Mouse (Mus musculus) midbrain, embryonic 14.5 days (tissue): Measurements from ENCODE around the gene Pcbp2. TPM values are rescaled to one million over a fixed set of nuclear protein-coding genes. Genes with fewer than 3 reads are reported as not detected.
A peak's percentile ranks its signal among the peaks of the same experiment; 100 is the strongest.

Source experiments
- ATAC-seq: fragments of 200-750 bp; cut with Nextera tagmentation; 2 replicates; pipeline ENCODE4 v1.8.0; 2017; ENCODE audit warnings: moderate number of reproducible peaks, moderate library complexity; ENCODE audit not compliant: low FRiP score, low TSS enrichment
- DNase-seq: peaks from one replicate; pipeline ENCODE4 v3.0.0-alpha.2; 2015
- H3K27ac ChIP-seq: fragments of 300-500 bp; sonication (generic); replicated peaks from 2 replicates; pipeline ENCODE4 v1.5.1; 2014; ENCODE audit warnings: mild to moderate bottlenecking, low read depth, low read length, moderate library complexity
- H3K27me3 ChIP-seq: fragments of 300-500 bp; sonication (generic); 2 replicates; pipeline ENCODE4 v1.6.1; 2014; ENCODE audit warnings: low read length, control low read depth, mixed read lengths; ENCODE audit not compliant: control insufficient read depth, insufficient read depth
- H3K36me3 ChIP-seq: fragments of 300-500 bp; sonication (generic); 2 replicates; pipeline ENCODE4 v1.6.1; 2014; ENCODE audit warnings: low read length, control low read depth; ENCODE audit not compliant: control insufficient read depth, insufficient read depth
- H3K4me1 ChIP-seq: fragments of 300-500 bp; sonication (generic); 2 replicates; pipeline ENCODE4 v1.6.1; 2014; ENCODE audit warnings: mild to moderate bottlenecking, antibody characterized with exemption, low read length, control low read depth; ENCODE audit not compliant: control insufficient read depth, insufficient read depth
- H3K4me2 ChIP-seq: fragments of 300-500 bp; sonication (generic); 2 replicates; pipeline ENCODE4 v1.6.1; 2014; ENCODE audit warnings: mild to moderate bottlenecking, low read length, moderate library complexity
- H3K4me3 ChIP-seq: fragments of 300-500 bp; sonication (generic); replicated peaks from 2 replicates; pipeline ENCODE4 v1.5.1; 2014; ENCODE audit warnings: low read depth, low read length
- H3K9ac ChIP-seq: fragments of 300-500 bp; sonication (generic); replicated peaks from 2 replicates; pipeline ENCODE4 v1.6.1; 2014; ENCODE audit warnings: mild to moderate bottlenecking, low read length, moderate library complexity
- H3K9me3 ChIP-seq: fragments of 300-500 bp; sonication (generic); 2 replicates; pipeline ENCODE4 v1.6.1; 2016; ENCODE audit warnings: low read length, control low read depth, mixed read lengths; ENCODE audit not compliant: control insufficient read depth
- WGBS: fragments of 180-500 bp; shearing (Covaris S2); extraction: QIAGEN DNeasy Blood & Tissue Kit; methylation state at CpG from one replicate; pipeline ENCODE4 v1.1.7; 2014; 5-methylcytosine and 5-hydroxymethylcytosine counted together
- polyA plus RNA-seq: library from polyadenylated mRNA; unstranded; fragments of >200 nt; fragmentation: Nextera tagmentation; extraction: Ambion mirVana; gene quantifications from 2 replicates; pipeline ENCODE4 v1.2.1, GENCODE M21; 2014

Gene Pcbp2
- polyA plus RNA-seq, 1 experiment from 2014 or later = 187 TPM

- DNase-seq (no peak), ATAC-seq (no peak)
- Histone ChIP-seq H3K4me3 (peak overlapping the region; percentile 45), H3K36me3 (0 out of 2 replicates have a peak, but pooled peaks cover 6% of the 10 kb centered on the region), H3K27me3 (no peaks in the 10 kb centered on the region), H3K27ac (peak overlapping the region; percentile 34; the same call in 1 of the 2 replicates), H3K4me2 (peak overlapping the region; percentile 63), H3K9ac (peak overlapping the region; percentile 47), H3K4me1 (peaks cover 8% of the 10 kb centered on the region), H3K9me3 (no peaks in the 10 kb centered on the region)
- 44% methylated on average over 6 of the region's 6 CpGs for WGBS
These were observed 11.0 kb upstream of the Pcbp2 start for GRCm38 (mm10) chr15:102459381-102459780.

- WGBS = 70% methylated on average over 5 of the region's 5 CpGs
- peaks cover 8% of the 10 kb centered on the region for H3K4me1 ChIP-seq
- no peaks in the 10 kb centered on the region for H3K27me3 ChIP-seq
- H3K9ac ChIP-seq = no peak overlapping the region
- H3K9me3 ChIP-seq = no peaks in the 10 kb centered on the region
- DNase-seq = no peak
- H3K36me3 ChIP-seq = 0 out of 2 replicates have a peak, but pooled peaks cover 6% of the 10 kb centered on the region
- H3K27ac ChIP-seq = no peak overlapping the region
- peak overlapping the region; percentile 45; the same call in 1 of the 2 replicates for H3K4me3 ChIP-seq
- ATAC-seq = no peak
- H3K4me2 ChIP-seq = peak overlapping the region; percentile 63
These were observed 10.5 kb upstream of the Pcbp2 start for GRCm38 (mm10) chr15:102459847-102460246.

GRCm38 (mm10) chr15:102460409-102460808 lies 9.9 kb upstream of the Pcbp2 start:
- H3K9me3 ChIP-seq = no peaks in the 10 kb centered on the region
- H3K4me1 ChIP-seq = peaks cover 8% of the 10 kb centered on the region
- no peak overlapping the region for H3K27ac ChIP-seq
- no peak overlapping the region for H3K9ac ChIP-seq
- 0 out of 2 replicates have a peak overlapping the region, but pooled peaks have one; percentile 6 for H3K4me2 ChIP-seq
- no peaks in the 10 kb centered on the region for H3K27me3 ChIP-seq
- H3K36me3 ChIP-seq = 0 out of 2 replicates have a peak, but pooled peaks cover 6% of the 10 kb centered on the region
- WGBS = 79% methylated on average over 12 of the region's 12 CpGs
- no peak overlapping the region for H3K4me3 ChIP-seq
- ATAC-seq = no peak
- no peak for DNase-seq

GRCm38 (mm10) chr15:102460971-102461370 lies 9.4 kb upstream of the Pcbp2 start:
- Histone ChIP-seq H3K9me3 (no peaks in the 10 kb centered on the region), H3K36me3 (0 out of 2 replicates have a peak, but pooled peaks cover 6% of the 10 kb centered on the region), H3K27me3 (no peaks in the 10 kb centered on the region), H3K27ac (no peak overlapping the region), H3K4me2 (no peak overlapping the region), H3K4me1 (peaks cover 8% of the 10 kb centered on the region), H3K4me3 (no peak overlapping the region), H3K9ac (no peak overlapping the region)
- no peak for ATAC-seq
- 77% methylated on average over 4 of the region's 4 CpGs for WGBS
- no peak for DNase-seq

- no peaks in the 10 kb centered on the region for H3K27me3 ChIP-seq
These were observed 8.8 kb upstream of the Pcbp2 start for GRCm38 (mm10) chr15:102461430-102462075.

GRCm38 (mm10) chr15:102463666-102464065 lies 6.7 kb upstream of the Pcbp2 start:
- Histone ChIP-seq H3K4me2 (no peak overlapping the region), H3K27ac (no peak overlapping the region), H3K9ac (no peak overlapping the region), H3K4me3 (no peak overlapping the region), H3K9me3 (no peaks in the 10 kb centered on the region), H3K4me1 (peaks cover 8% of the 10 kb centered on the region), H3K27me3 (no peaks in the 10 kb centered on the region), H3K36me3 (0 out of 2 replicates have a peak, but pooled peaks cover 6% of the 10 kb centered on the region)
- ATAC-seq = no peak
- DNase-seq = peak; percentile 37

More at GRCm38 (mm10) chr15:102461430-102462075, 8.8 kb upstream of the Pcbp2 start:
- H3K36me3 ChIP-seq = 0 out of 2 replicates have a peak, but pooled peaks cover 6% of the 10 kb centered on the region
- ATAC-seq (no peak), DNase-seq (no peak)
- WGBS = 87% methylated on average over 9 of the region's 9 CpGs
- no peak overlapping the region for H3K4me3 ChIP-seq
- peaks cover 8% of the 10 kb centered on the region for H3K4me1 ChIP-seq
- H3K9me3 ChIP-seq = no peaks in the 10 kb centered on the region
- H3K27ac ChIP-seq = no peak overlapping the region
- no peak overlapping the region for H3K4me2 ChIP-seq
- no peak overlapping the region for H3K9ac ChIP-seq

- ATAC-seq (no peak), DNase-seq (no peak)
- Histone ChIP-seq H3K9me3 (no peaks in the 10 kb centered on the region), H3K36me3 (peaks cover 7% of the 10 kb centered on the region; the same call in 1 of the 2 replicates), H3K4me3 (no peak overlapping the region), H3K27me3 (no peaks in the 10 kb centered on the region), H3K4me1 (peaks cover 10% of the 10 kb centered on the region; the same call in 1 of the 2 replicates), H3K4me2 (no peak overlapping the region), H3K9ac (no peak overlapping the region), H3K27ac (no peak overlapping the region)
- WGBS = 96% methylated on average over 9 of the region's 9 CpGs
These were observed 1.5 kb upstream of the Pcbp2 start for GRCm38 (mm10) chr15:102468675-102469370.

GRCm38 (mm10) chr15:102470605-102471294 lies 411 bp downstream of the Pcbp2 start:
- Histone ChIP-seq H3K4me2 (peak overlapping the region; percentile 75), H3K9me3 (no peaks in the 10 kb centered on the region), H3K27ac (peak overlapping the region; percentile 95), H3K9ac (peak overlapping the region; percentile 89), H3K27me3 (no peaks in the 10 kb centered on the region), H3K4me3 (peak overlapping the region; percentile 76), H3K36me3 (peaks cover 26% of the 10 kb centered on the region), H3K4me1 (peaks cover 10% of the 10 kb centered on the region; the same call in 1 of the 2 replicates)
- ATAC-seq (peak; percentile 77), DNase-seq (peak; percentile 92)
- under 1% methylated on average over 47 of the region's 67 CpGs for WGBS
